Mouse (Mus musculus) kidney, embryonic 15.5 days (tissue): ENCODE data around the gene Tent5b. TPM values are rescaled to one million over a fixed set of nuclear protein-coding genes. Genes with fewer than 3 reads are reported as not detected.
A peak's percentile ranks its signal among the peaks of the same experiment; 100 is the strongest.

Experiments
- ATAC-seq: fragments of 200-750 bp; cut with Nextera tagmentation; replicated peaks from 2 replicates; pipeline ENCODE4 v1.8.0; 2017; ENCODE audit warnings: moderate TSS enrichment; ENCODE audit not compliant: low FRiP score
- H3K27ac ChIP-seq: fragments of 300-500 bp; sonication (generic); 2 replicates; pipeline ENCODE4 v1.5.1; 2015; ENCODE audit warnings: mild to moderate bottlenecking, inconsistent platforms
- H3K27me3 ChIP-seq: fragments of 300-500 bp; sonication (generic); 2 replicates; pipeline ENCODE4 v1.6.1; 2015; ENCODE audit warnings: inconsistent platforms
- H3K36me3 ChIP-seq: fragments of 300-500 bp; sonication (generic); 2 replicates; pipeline ENCODE4 v1.6.1; 2015; ENCODE audit warnings: inconsistent platforms
- H3K4me1 ChIP-seq: fragments of 300-500 bp; sonication (generic); 2 replicates; pipeline ENCODE4 v1.6.1; 2015; ENCODE audit warnings: inconsistent platforms
- H3K4me2 ChIP-seq: fragments of 300-500 bp; sonication (generic); 2 replicates; pipeline ENCODE4 v1.6.1; 2015; ENCODE audit warnings: moderate library complexity, mild to moderate bottlenecking, inconsistent platforms
- H3K4me3 ChIP-seq: fragments of 300-500 bp; sonication (generic); replicated peaks from 2 replicates; pipeline ENCODE4 v1.5.1; 2015; ENCODE audit warnings: mild to moderate bottlenecking, inconsistent platforms
- H3K9ac ChIP-seq: fragments of 300-500 bp; sonication (generic); 2 replicates; pipeline ENCODE4 v1.6.1; 2015; ENCODE audit warnings: mild to moderate bottlenecking, inconsistent platforms
- H3K9me3 ChIP-seq: fragments of 300-500 bp; sonication (generic); replicated peaks from 2 replicates; pipeline ENCODE4 v1.6.1; 2016; ENCODE audit warnings: inconsistent platforms
- WGBS: fragments of 180-500 bp; shearing (Covaris S2); methylation state at CpG from one replicate; pipeline ENCODE4 v1.1.7; 2015; ENCODE audit warnings: mixed read lengths; 5-methylcytosine and 5-hydroxymethylcytosine counted together
- polyA plus RNA-seq: library from polyadenylated mRNA; unstranded; fragments of >200 nt; fragmentation: Nextera tagmentation; extraction: Ambion mirVana; gene quantifications from 2 replicates; pipeline ENCODE4 v1.2.1, GENCODE M21; 2015

Gene Tent5b
- polyA plus RNA-seq, 1 experiment from 2014 or later: 1.3 TPM

- Histone ChIP-seq H3K9ac (no peak overlapping the region), H3K27me3 (peaks cover 39% of the 10 kb centered on the region), H3K36me3 (no peaks in the 10 kb centered on the region), H3K4me3 (no peak overlapping the region), H3K4me2 (no peak overlapping the region), H3K4me1 (peaks cover 8% of the 10 kb centered on the region), H3K9me3 (no peaks in the 10 kb centered on the region), H3K27ac (no peak overlapping the region)
- no peak for ATAC-seq
- WGBS: 81% methylated on average over 2 of the region's 2 CpGs
Measured at GRCm38 (mm10) chr4:133473833-133474232, 6.1 kb upstream of the Tent5b start.

- Histone ChIP-seq H3K27ac (no peak overlapping the region), H3K36me3 (no peaks in the 10 kb centered on the region), H3K4me2 (peak overlapping the region; percentile 72), H3K9me3 (no peaks in the 10 kb centered on the region), H3K27me3 (peaks cover 70% of the 10 kb centered on the region), H3K4me1 (peaks cover 32% of the 10 kb centered on the region), H3K4me3 (peak overlapping the region; percentile 55), H3K9ac (peak overlapping the region; percentile 47)
- no peak; the same call in 1 of the 2 replicates for ATAC-seq
- WGBS: 2% methylated on average over 34 of the region's 34 CpGs
Measured at GRCm38 (mm10) chr4:133480185-133480537, 229 bp downstream of the Tent5b start.

GRCm38 (mm10) chr4:133480754-133481153 is 822 bp downstream of the Tent5b start:
- Histone ChIP-seq H3K9me3 (no peaks in the 10 kb centered on the region), H3K4me2 (peak overlapping the region; percentile 72), H3K27me3 (peaks cover 66% of the 10 kb centered on the region), H3K4me1 (peaks cover 32% of the 10 kb centered on the region), H3K27ac (no peak overlapping the region), H3K9ac (peak overlapping the region; percentile 47; the same call in 1 of the 2 replicates), H3K36me3 (no peaks in the 10 kb centered on the region), H3K4me3 (peak overlapping the region; percentile 55)
- no peak for ATAC-seq
- WGBS: 27% methylated on average over 6 of the region's 6 CpGs

- Histone ChIP-seq H3K4me2 (no peak overlapping the region), H3K4me1 (peaks cover 32% of the 10 kb centered on the region), H3K4me3 (no peak overlapping the region), H3K27ac (no peak overlapping the region), H3K9me3 (no peaks in the 10 kb centered on the region), H3K9ac (no peak overlapping the region), H3K27me3 (peaks cover 65% of the 10 kb centered on the region), H3K36me3 (no peaks in the 10 kb centered on the region)
- no peak for ATAC-seq
- 37% methylated on average over 4 of the region's 4 CpGs for WGBS
Measured at GRCm38 (mm10) chr4:133481488-133481887, 1.6 kb downstream of the Tent5b start.

- H3K9me3 ChIP-seq: no peaks in the 10 kb centered on the region
- no peak overlapping the region for H3K4me3 ChIP-seq
- H3K27ac ChIP-seq: no peak overlapping the region
- 83% methylated on average over 3 of the region's 3 CpGs for WGBS
- no peak for ATAC-seq
- no peaks in the 10 kb centered on the region for H3K36me3 ChIP-seq
- no peak overlapping the region for H3K4me2 ChIP-seq
- peaks cover 32% of the 10 kb centered on the region for H3K4me1 ChIP-seq
- H3K27me3 ChIP-seq: peaks cover 55% of the 10 kb centered on the region
- H3K9ac ChIP-seq: no peak overlapping the region
Measured at GRCm38 (mm10) chr4:133482479-133482878, 2.5 kb downstream of the Tent5b start.

- WGBS: 9% methylated on average over 22 of the region's 22 CpGs
- Histone ChIP-seq H3K36me3 (no peaks in the 10 kb centered on the region), H3K27ac (peak overlapping the region; percentile 75), H3K4me1 (peaks cover 39% of the 10 kb centered on the region), H3K4me3 (peak overlapping the region; percentile 12), H3K27me3 (peaks cover 36% of the 10 kb centered on the region), H3K9me3 (no peaks in the 10 kb centered on the region), H3K9ac (no peak overlapping the region; the same call in 1 of the 2 replicates), H3K4me2 (peak overlapping the region; percentile 52)
- no peak for ATAC-seq
Measured at GRCm38 (mm10) chr4:133484266-133485025, 4.5 kb downstream of the Tent5b start.

GRCm38 (mm10) chr4:133485691-133486425 is 5.9 kb downstream of the Tent5b start:
- Histone ChIP-seq H3K9me3 (no peaks in the 10 kb centered on the region), H3K36me3 (no peaks in the 10 kb centered on the region), H3K9ac (no peak overlapping the region), H3K4me3 (no peak overlapping the region), H3K4me1 (peaks cover 31% of the 10 kb centered on the region), H3K4me2 (no peak overlapping the region), H3K27me3 (peaks cover 26% of the 10 kb centered on the region), H3K27ac (no peak overlapping the region)
- 87% methylated on average over 28 of the region's 28 CpGs for WGBS
- no peak for ATAC-seq

- Histone ChIP-seq H3K36me3 (no peaks in the 10 kb centered on the region), H3K9ac (no peak overlapping the region), H3K4me1 (peaks cover 31% of the 10 kb centered on the region), H3K4me2 (no peak overlapping the region), H3K4me3 (no peak overlapping the region), H3K27me3 (peaks cover 16% of the 10 kb centered on the region), H3K9me3 (no peaks in the 10 kb centered on the region), H3K27ac (no peak overlapping the region)
- ATAC-seq: no peak
- 92% methylated on average over 26 of the region's 26 CpGs for WGBS
Measured at GRCm38 (mm10) chr4:133486673-133487357, 6.9 kb downstream of the Tent5b start.

- Histone ChIP-seq H3K27me3 (0 out of 2 replicates have a peak, but pooled peaks cover 7% of the 10 kb centered on the region), H3K9ac (no peak overlapping the region), H3K4me3 (no peak overlapping the region), H3K27ac (peak overlapping the region; percentile 9), H3K36me3 (no peaks in the 10 kb centered on the region), H3K4me2 (no peak overlapping the region), H3K4me1 (peaks cover 39% of the 10 kb centered on the region), H3K9me3 (no peaks in the 10 kb centered on the region)
- 64% methylated on average over 20 of the region's 20 CpGs for WGBS
- ATAC-seq: no peak
Measured at GRCm38 (mm10) chr4:133488619-133489392, 8.9 kb downstream of the Tent5b start.

GRCm38 (mm10) chr4:133489489-133490245 is 9.7 kb downstream of the Tent5b start:
- no peaks in the 10 kb centered on the region for H3K36me3 ChIP-seq
- H3K27ac ChIP-seq: peak overlapping the region; percentile 71
- no peak overlapping the region for H3K4me3 ChIP-seq
- H3K27me3 ChIP-seq: peaks cover 6% of the 10 kb centered on the region; the same call in 1 of the 2 replicates
- H3K9me3 ChIP-seq: no peaks in the 10 kb centered on the region
- no peak overlapping the region for H3K4me2 ChIP-seq
- 55% methylated on average over 4 of the region's 4 CpGs for WGBS
- no peak for ATAC-seq
- H3K9ac ChIP-seq: no peak overlapping the region
- peaks cover 36% of the 10 kb centered on the region for H3K4me1 ChIP-seq

- H3K27me3 ChIP-seq: peaks cover 26% of the 10 kb centered on the region
- no peaks in the 10 kb centered on the region for H3K36me3 ChIP-seq
- H3K4me3 ChIP-seq: no peak overlapping the region
- H3K9ac ChIP-seq: no peak overlapping the region
- no peak for ATAC-seq
- H3K27ac ChIP-seq: no peak overlapping the region
- no peak overlapping the region for H3K4me2 ChIP-seq
- 34% methylated on average over 10 of the region's 10 CpGs for WGBS
- no peaks in the 10 kb centered on the region for H3K9me3 ChIP-seq
- H3K4me1 ChIP-seq: peaks cover 34% of the 10 kb centered on the region
Measured at GRCm38 (mm10) chr4:133491800-133492199, 11.9 kb downstream of the Tent5b start.
